Mouse (Mus musculus) lung, embryonic 15.5 days (tissue): ENCODE results near the gene Inpp5a. TPM values are rescaled to one million over a fixed set of nuclear protein-coding genes. Genes with fewer than 3 reads are reported as not detected.

Experiments
- ATAC-seq: fragments of 200-750 bp; cut with Nextera tagmentation; 2 replicates; pipeline ENCODE4 v1.8.0; 2017; ENCODE audit warnings: moderate number of reproducible peaks, borderline replicate concordance; ENCODE audit not compliant: low FRiP score, low TSS enrichment; ENCODE audit errors: extremely low read depth
- H3K27ac ChIP-seq: fragments of 300-500 bp; sonication (generic); 2 replicates; pipeline ENCODE4 v1.5.1; 2015; ENCODE audit warnings: moderate library complexity, mild to moderate bottlenecking, inconsistent platforms
- H3K27me3 ChIP-seq: fragments of 300-500 bp; sonication (generic); 2 replicates; pipeline ENCODE4 v1.6.1; 2015; ENCODE audit warnings: inconsistent platforms
- H3K36me3 ChIP-seq: fragments of 300-500 bp; sonication (generic); 2 replicates; pipeline ENCODE4 v1.6.1; 2015; ENCODE audit warnings: inconsistent platforms
- H3K4me1 ChIP-seq: fragments of 300-500 bp; sonication (generic); 2 replicates; pipeline ENCODE4 v1.6.1; 2015; ENCODE audit warnings: inconsistent platforms
- H3K4me2 ChIP-seq: fragments of 300-500 bp; sonication (generic); 2 replicates; pipeline ENCODE4 v1.6.1; 2015; ENCODE audit warnings: inconsistent platforms, mild to moderate bottlenecking, moderate library complexity
- H3K4me3 ChIP-seq: fragments of 300-500 bp; sonication (generic); 2 replicates; pipeline ENCODE4 v1.5.1; 2015; ENCODE audit warnings: mild to moderate bottlenecking, inconsistent platforms
- H3K9ac ChIP-seq: fragments of 300-500 bp; sonication (generic); 2 replicates; pipeline ENCODE4 v1.6.1; 2015; ENCODE audit warnings: inconsistent platforms
- H3K9me3 ChIP-seq: fragments of 300-500 bp; sonication (generic); 2 replicates; pipeline ENCODE4 v1.6.1; 2016; ENCODE audit warnings: inconsistent platforms
- WGBS: fragments of 180-500 bp; shearing (Covaris S2); methylation state at CpG from one replicate; pipeline ENCODE4 v1.1.7; 2015; 5-methylcytosine and 5-hydroxymethylcytosine counted together
- polyA plus RNA-seq: library from polyadenylated mRNA; unstranded; fragments of >200 nt; fragmentation: Nextera tagmentation; extraction: Ambion mirVana; gene quantifications from 2 replicates; pipeline ENCODE4 v1.2.1, GENCODE M21; 2015

Gene Inpp5a
- polyA plus RNA-seq, 1 experiment from 2014 or later = 35.9 TPM

DNA sequence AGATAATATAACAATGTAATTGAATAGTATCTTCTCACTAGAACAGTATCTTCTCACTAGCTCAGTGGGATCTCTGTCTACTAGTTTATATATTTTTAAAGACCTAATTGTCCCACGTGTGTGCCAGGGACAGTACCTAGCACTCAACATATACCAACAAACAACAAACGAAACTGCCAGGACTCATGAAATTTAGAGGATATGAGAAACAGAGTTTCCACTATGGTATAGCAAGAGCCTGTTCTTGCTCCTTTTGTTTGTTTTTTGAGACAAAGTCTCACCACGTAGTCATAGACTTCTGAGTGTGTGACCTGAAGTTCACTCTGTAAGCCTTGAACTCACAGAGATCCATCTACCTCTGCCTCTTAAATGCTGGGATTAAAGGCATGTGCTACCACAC is 10.6 kb upstream of the Inpp5a start:
- Histone ChIP-seq H3K4me3 (no peak overlapping the region), H3K9ac (no peak overlapping the region), H3K27me3 (no peaks in the 10 kb centered on the region), H3K36me3 (no peaks in the 10 kb centered on the region), H3K4me2 (no peak overlapping the region), H3K9me3 (no peaks in the 10 kb centered on the region), H3K4me1 (peaks cover 13% of the 10 kb centered on the region), H3K27ac (no peak overlapping the region)
- no peak for ATAC-seq
- WGBS = 74% methylated on average over 3 of the region's 3 CpGs

DNA sequence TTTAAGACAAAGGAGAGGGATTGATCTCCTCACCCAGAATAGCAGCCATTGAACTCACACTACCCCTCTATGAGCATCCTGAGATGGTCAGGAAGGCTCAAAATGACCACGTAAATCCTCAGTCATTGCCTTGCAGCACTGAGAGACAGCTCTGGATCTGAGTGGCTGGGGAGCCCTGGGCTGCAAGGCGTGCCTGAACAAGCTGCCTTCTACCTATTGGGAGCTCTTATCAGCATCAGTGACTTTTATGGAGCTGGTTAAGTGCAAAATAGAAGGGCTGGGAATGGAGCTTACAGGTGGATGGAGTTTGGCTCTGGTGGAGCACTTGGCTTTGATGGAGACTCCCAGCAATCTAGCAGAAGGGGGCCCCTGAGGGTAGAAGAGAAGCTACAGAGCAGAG is 9.2 kb upstream of the Inpp5a start:
- WGBS = 40% methylated on average over 2 of the region's 2 CpGs
- H3K27ac ChIP-seq = peak overlapping the region; percentile 38

DNA sequence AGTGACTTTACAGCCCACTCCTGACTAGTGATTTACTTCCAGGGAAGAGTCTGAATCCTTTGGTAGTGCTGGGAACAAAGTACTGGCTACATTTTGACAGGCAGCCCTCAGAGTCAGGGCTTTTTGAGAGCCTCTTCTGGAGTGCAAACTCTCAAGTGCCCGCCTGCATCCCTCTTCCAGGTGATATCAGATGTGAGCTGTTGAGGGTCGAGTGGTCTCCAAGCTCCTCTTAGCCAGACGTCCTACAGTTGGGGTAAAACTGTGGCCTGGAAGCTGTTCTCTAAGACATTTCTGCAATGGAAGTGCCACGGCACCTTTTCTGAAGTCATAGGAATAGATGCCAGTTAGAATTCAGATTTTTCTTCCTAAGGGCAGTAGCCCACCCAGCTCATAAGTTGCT is 8.7 kb upstream of the Inpp5a start:
- no peak overlapping the region for H3K4me3 ChIP-seq
- no peaks in the 10 kb centered on the region for H3K27me3 ChIP-seq
- no peak overlapping the region for H3K9ac ChIP-seq
- no peaks in the 10 kb centered on the region for H3K36me3 ChIP-seq
- no peaks in the 10 kb centered on the region for H3K9me3 ChIP-seq
- 36% methylated on average over 4 of the region's 4 CpGs for WGBS
- ATAC-seq = peak; percentile 31; the same call in 1 of the 2 replicates
- H3K4me1 ChIP-seq = peaks cover 13% of the 10 kb centered on the region
- H3K4me2 ChIP-seq = no peak overlapping the region
- peak overlapping the region; percentile 38 for H3K27ac ChIP-seq

More for the DNA sequence above, 9.2 kb upstream of the Inpp5a start:
- Histone ChIP-seq H3K4me3 (no peak overlapping the region), H3K36me3 (no peaks in the 10 kb centered on the region), H3K4me2 (no peak overlapping the region), H3K4me1 (peaks cover 13% of the 10 kb centered on the region), H3K9ac (no peak overlapping the region), H3K9me3 (no peaks in the 10 kb centered on the region), H3K27me3 (no peaks in the 10 kb centered on the region)
- no peak; the same call in 1 of the 2 replicates for ATAC-seq

DNA sequence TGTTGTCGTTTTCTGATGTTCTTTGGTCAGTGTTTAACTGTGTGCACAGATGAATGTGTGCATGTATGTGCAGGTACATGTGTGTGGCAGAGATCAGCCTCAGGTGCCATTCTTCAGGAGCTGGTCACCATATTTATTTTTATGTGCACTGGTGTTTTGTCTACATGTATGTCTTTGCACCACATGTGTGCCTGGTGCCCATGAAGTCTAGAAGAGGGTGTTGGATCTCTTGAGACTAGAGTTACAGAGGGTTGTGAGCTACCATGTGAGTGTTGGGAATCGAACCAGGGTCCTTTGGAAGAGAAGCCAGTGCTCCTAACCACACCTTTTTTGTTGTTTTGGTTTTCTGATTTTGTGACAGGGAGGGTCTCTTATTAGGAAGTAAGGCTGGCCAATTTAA is 7.0 kb upstream of the Inpp5a start:
- no peaks in the 10 kb centered on the region for H3K27me3 ChIP-seq
- no peak for ATAC-seq
- H3K4me3 ChIP-seq = no peak overlapping the region
- no peak overlapping the region for H3K4me2 ChIP-seq
- 77% methylated on average over 2 of the region's 2 CpGs for WGBS
- H3K27ac ChIP-seq = no peak overlapping the region
- H3K9me3 ChIP-seq = no peaks in the 10 kb centered on the region
- H3K36me3 ChIP-seq = no peaks in the 10 kb centered on the region
- H3K4me1 ChIP-seq = peaks cover 15% of the 10 kb centered on the region
- no peak overlapping the region for H3K9ac ChIP-seq

DNA sequence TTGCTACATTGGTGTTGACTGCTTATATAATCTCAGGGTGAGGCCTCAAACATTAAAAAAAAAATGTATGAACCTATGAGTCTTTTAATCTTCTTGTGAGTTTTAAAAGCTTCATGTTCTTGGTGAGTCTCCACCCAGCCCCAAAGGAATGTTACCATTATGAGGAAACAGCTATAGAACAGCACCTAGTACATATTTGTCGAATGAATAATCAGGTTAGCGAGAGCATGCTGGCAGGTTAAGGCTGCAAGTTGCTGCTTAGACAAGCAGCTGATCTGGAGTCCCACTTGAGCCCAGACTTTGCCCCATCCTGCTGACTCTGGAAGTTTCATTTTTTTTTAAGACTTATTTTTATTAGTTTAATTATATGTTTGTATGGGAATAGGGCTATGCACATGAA is 6.1 kb upstream of the Inpp5a start:
- Histone ChIP-seq H3K36me3 (no peaks in the 10 kb centered on the region), H3K4me1 (peaks cover 19% of the 10 kb centered on the region), H3K27me3 (no peaks in the 10 kb centered on the region), H3K27ac (no peak overlapping the region), H3K4me2 (no peak overlapping the region), H3K4me3 (no peak overlapping the region), H3K9me3 (no peaks in the 10 kb centered on the region), H3K9ac (no peak overlapping the region)
- ATAC-seq = no peak
- 73% methylated on average over 2 of the region's 2 CpGs for WGBS

DNA sequence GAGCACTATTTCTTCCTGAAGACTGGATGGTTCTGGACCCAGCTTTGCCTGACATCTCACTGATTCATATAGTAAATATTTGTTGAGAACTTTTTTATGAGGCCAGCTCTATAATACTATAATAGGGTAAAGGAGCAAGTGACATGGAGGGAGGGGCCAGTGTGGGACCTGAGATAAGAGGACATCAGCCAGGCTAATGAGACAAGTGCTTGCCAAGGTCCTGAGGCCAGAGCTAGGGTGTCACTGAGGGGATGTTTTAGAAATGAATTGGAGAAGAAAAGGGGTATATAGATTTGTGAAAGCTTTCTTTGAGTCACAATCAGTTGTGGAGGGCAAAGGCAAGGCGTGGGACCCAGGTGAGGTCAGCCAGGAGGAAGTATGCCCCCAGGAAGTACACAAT is 4.4 kb upstream of the Inpp5a start:
- 67% methylated on average over 1 of the region's 1 CpGs for WGBS
- Histone ChIP-seq H3K4me1 (peaks cover 20% of the 10 kb centered on the region), H3K27me3 (no peaks in the 10 kb centered on the region), H3K4me3 (no peak overlapping the region), H3K9ac (no peak overlapping the region), H3K4me2 (no peak overlapping the region), H3K36me3 (no peaks in the 10 kb centered on the region), H3K27ac (no peak overlapping the region), H3K9me3 (no peaks in the 10 kb centered on the region)
- no peak for ATAC-seq

DNA sequence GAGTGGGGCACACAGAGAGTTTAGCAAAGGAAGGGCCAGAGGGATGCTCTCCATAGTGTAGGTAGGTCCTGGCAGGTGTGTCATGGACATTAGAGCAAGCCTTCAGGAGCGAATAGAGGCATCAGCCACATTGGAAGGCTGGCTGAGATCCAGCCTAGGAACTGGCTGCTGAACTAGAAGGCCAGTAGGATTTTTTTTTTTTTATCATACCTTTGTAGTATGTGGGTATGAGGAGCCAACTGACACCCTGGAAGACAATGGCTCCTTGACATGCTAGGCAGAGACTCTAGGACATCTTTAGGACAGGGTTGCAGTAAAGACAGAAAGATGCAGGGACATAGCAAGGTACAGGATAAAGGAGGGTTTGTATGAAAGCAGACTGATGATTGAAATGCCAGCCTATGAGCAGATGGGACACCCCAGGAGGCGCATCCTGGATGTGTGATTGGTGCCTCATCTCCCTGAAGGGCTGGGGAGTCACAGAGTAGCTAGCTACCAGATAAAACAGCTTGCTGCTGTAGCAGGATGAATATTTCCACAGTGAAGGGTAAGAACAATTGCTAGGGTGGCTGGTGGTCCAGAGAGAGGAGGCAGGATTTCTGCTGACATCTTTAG is 3.9 kb upstream of the Inpp5a start:
- no peak for ATAC-seq
- H3K36me3 ChIP-seq = no peaks in the 10 kb centered on the region
- no peak overlapping the region for H3K4me2 ChIP-seq
- peaks cover 19% of the 10 kb centered on the region for H3K4me1 ChIP-seq
- no peak overlapping the region for H3K9ac ChIP-seq
- H3K9me3 ChIP-seq = no peaks in the 10 kb centered on the region
- 79% methylated on average over 2 of the region's 2 CpGs for WGBS
- H3K27me3 ChIP-seq = no peaks in the 10 kb centered on the region
- H3K4me3 ChIP-seq = no peak overlapping the region
- no peak overlapping the region for H3K27ac ChIP-seq

DNA sequence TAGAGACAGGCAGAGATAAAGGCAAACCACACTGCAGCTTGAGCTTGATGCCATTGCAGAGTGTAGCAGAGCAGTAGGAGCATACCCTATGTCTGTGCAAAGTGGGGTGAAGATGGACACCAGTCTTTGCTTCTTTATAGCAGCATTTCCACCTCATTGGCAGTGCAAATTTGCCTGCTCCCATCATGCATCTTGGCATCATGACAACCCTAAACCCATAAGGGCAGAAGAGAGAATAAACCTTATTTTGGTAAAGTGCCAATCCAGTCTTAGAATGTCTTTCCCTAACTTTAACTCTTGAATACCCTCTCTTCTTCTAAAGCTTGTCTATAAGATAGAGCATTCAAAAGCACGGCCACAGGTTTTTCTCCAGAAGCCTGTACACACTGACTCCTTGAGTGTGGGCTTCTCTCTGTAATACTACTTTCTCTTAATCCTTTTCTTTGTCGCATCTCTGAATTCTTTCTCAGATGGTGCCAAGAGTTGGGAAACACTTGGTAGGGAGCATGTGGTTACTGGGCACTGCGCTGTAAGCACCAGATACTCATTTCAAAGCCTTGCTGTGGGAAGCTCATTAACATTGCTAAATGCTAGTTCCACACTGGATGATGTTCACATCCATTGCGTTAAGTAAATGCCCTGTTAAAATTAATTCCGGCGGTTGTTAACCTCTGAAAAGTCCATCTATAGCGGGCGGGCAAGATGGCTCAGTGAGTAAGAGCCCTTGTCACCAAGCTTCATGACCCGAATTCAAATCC is 1.8 kb upstream of the Inpp5a start:
- no peak overlapping the region for H3K27ac ChIP-seq
- no peak overlapping the region for H3K4me3 ChIP-seq
- H3K9me3 ChIP-seq = no peaks in the 10 kb centered on the region

DNA sequence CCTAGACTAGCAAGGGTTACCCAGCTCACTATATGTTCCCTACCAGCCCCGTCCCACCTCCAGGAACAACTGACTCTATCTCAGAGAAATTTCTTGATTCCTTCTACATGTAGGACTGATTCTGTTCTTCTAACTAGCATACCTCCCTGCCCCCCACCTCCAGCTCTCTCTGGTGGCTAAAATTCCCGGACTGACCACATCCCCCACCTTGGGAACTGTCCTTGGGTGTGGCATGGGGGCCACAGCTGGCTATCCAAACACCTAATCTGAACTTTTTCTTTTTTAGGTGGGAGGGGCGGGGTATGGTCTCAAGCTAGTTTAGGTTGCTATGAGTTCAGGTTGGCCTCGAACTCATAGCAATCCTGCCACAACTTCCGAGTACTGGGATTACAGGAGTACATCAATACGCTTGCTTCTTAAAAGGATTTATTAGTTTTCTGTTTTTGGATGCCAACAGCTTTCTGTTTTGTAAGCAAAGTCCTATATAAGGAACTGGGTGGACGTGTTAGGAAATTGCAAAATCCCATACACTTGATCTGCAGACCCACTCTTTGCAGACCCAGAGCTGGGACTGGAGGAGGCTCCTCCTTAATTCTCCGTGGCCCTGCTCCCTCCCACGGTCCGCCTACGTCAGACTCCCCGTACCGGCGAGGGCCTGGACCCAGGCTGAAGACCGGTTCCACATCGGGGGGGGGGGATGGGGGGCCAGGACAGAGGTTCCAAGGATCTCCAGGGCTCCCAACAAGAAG is 814 bp upstream of the Inpp5a start:
- whole genome bisulfite sequencing = 13% methylated on average over 16 of the region's 16 CpGs
- no peaks in the 10 kb centered on the region for H3K36me3 ChIP-seq
- H3K27ac ChIP-seq = peak overlapping the region; percentile 87
- ATAC-seq = peak; percentile 78; the same call in 1 of the 2 replicates
- no peaks in the 10 kb centered on the region for H3K9me3 ChIP-seq
- H3K4me1 ChIP-seq = peaks cover 48% of the 10 kb centered on the region
- H3K9ac ChIP-seq = peak overlapping the region; percentile 58
- no peaks in the 10 kb centered on the region for H3K27me3 ChIP-seq
- H3K4me3 ChIP-seq = peak overlapping the region; percentile 81
- H3K4me2 ChIP-seq = peak overlapping the region; percentile 45

More for the DNA sequence above, 1.8 kb upstream of the Inpp5a start:
- WGBS = 85% methylated on average over 9 of the region's 9 CpGs
- peaks cover 38% of the 10 kb centered on the region for H3K4me1 ChIP-seq
- no peaks in the 10 kb centered on the region for H3K27me3 ChIP-seq
- no peak overlapping the region for H3K9ac ChIP-seq
- ATAC-seq = no peak
- no peaks in the 10 kb centered on the region for H3K36me3 ChIP-seq
- no peak overlapping the region for H3K4me2 ChIP-seq

DNA sequence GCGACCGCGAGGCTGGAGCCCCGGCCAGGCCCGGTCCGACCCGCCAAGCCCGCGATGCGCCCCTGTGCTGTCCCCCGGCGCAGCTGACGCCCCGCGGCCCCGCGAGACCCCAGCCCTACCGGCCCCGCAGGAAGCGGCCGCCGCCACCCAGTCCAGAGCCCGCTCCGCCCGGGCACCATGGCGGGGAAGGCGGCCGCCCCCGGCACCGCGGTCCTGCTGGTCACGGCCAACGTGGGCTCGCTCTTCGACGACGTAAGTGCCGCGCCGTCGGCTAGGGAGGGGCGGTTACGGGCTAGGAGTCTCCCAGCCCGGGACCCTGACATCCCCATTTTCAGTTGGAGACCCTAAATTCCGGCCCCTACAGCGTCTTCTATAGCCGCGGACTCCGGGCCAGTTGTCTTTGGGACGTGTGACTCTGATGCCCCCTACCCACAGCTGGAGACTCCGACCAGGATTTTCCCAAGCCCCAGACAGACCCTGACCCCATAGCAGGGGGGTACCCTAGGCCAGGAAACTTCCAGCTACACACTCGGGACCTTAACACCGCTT is 378 bp downstream of the Inpp5a start:
- Histone ChIP-seq H3K4me1 (peaks cover 60% of the 10 kb centered on the region), H3K27me3 (no peaks in the 10 kb centered on the region), H3K9me3 (no peaks in the 10 kb centered on the region), H3K27ac (peak overlapping the region; percentile 82), H3K4me3 (peak overlapping the region; percentile 81), H3K4me2 (peak overlapping the region; percentile 67), H3K36me3 (no peaks in the 10 kb centered on the region), H3K9ac (peak overlapping the region; percentile 87)
- 1% methylated on average over 52 of the region's 53 CpGs for WGBS
- peak; percentile 1 for ATAC-seq

DNA sequence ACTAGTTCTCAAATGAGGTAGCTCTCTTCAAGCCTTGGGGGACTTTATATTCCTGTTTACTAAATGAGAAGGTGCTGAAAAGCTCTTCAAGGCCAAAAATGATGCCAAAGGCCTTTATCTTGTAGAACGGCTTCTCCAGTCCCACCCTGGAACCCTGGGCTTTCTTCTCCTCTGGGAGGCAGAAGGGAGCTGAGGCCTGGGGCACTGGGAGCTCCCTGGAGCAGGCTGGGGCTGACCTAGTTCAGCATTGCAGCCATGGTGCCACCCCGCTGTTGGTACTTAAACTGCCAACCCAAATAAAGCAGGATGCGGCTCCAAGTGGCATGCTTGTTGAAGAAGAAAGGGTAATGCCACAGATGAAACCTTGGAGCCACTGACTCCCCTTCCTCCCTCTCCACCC is 1.5 kb downstream of the Inpp5a start:
- WGBS = 56% methylated on average over 3 of the region's 3 CpGs
- H3K4me2 ChIP-seq = peak overlapping the region; percentile 67
- no peaks in the 10 kb centered on the region for H3K27me3 ChIP-seq
- peaks cover 67% of the 10 kb centered on the region for H3K4me1 ChIP-seq
- H3K27ac ChIP-seq = 0 out of 2 replicates have a peak overlapping the region, but pooled peaks have one; percentile 17
- ATAC-seq = no peak
- H3K36me3 ChIP-seq = no peaks in the 10 kb centered on the region
- H3K9me3 ChIP-seq = no peaks in the 10 kb centered on the region
- peak overlapping the region; percentile 81 for H3K4me3 ChIP-seq
- H3K9ac ChIP-seq = peak overlapping the region; percentile 87; the same call in 1 of the 2 replicates
